Mouse (Mus musculus) frontal cortex, postnatal 36 days (tissue): ENCODE data around the gene Tmem106c.
A peak's percentile ranks its signal among the peaks of the same experiment; 100 is the strongest.

Source experiments
- DNase-seq, 2 experiments: peaks; one replicate each; pipeline ENCODE4 v3.0.0; 2022; ENCODE audit warnings: low spot score in 2 of 2

The Tmem106c gene

GRCm38 (mm10) chr15:97963989-97964835, at the start of gene Tmem106c:
TSS of gene Tmem106c (plus strand) at chr15:97964200.
- DNase-seq: peak; percentile 90 to 91

GRCm38 (mm10) chr15:97914331-97914747, 49.7 kb upstream of the Tmem106c start:
- no peak for DNase-seq

DNA sequence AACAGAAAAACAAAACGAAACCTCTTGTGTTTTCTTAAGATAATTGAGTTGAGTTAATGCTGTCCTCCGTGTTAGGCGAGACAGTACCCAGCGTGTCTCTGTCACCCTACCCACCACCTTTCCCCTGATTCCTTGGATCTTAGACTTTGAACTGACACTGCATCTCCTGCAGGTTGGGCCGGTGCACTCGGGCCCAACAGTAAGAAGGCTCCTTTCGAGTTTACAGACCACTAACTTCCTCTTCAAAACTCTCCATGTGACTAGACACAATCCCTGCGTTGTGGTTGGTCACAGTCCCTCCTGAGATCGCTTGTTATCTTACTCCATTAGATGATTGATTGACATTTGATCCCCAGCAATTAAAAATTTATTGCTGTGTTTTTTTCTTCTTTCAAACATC, 46.0 kb upstream of the Tmem106c start:
- no peak for DNase-seq

DNA sequence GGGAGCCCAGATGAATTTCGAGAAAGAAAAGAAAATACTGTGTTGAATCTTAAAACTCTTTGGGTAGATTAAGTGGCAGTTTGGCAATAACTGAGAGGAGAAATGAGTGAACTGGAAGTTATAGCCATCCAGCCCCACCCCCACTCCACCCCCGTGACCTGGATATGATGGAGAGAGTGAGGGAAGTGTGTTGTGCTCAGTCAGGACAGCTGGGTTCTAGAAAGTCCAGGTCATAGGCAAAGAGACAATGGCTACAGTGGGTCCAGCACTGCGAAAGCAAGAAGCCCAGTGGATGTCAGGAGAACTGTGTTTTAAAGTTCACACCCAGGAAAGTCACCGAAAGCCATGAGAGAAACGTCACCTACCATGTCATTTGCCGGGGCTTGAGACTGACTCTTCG, 44.8 kb upstream of the Tmem106c start:
- DNase-seq: no peak

- no peak for DNase-seq
Measured at GRCm38 (mm10) chr15:97920306-97920705, 43.7 kb upstream of the Tmem106c start.

GRCm38 (mm10) chr15:97921796-97922195, 42.2 kb upstream of the Tmem106c start:
- DNase-seq: no peak

- DNase-seq: no peak
Measured at GRCm38 (mm10) chr15:97922421-97922820, 41.6 kb upstream of the Tmem106c start.

GRCm38 (mm10) chr15:97927018-97927417, 37.0 kb upstream of the Tmem106c start:
- DNase-seq: no peak

DNA sequence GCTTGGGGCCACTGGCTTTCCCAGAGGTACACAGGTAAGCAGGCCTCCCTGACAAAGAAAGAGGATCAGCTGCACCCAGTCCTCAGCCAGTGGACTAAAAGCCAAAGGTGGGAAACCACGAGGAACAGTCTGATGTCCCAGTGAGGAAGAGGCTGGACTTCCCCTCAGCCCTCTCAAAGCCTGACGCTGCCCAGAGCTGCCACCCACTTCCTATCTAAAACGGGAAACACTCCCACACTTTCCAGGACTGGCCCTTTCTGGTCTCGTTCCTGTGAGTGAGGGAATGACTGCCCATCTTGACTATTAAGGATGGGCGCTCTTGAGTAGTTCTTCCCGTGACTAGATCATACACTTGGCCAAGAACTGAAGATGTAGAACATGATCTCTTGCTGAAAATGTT, 36.2 kb upstream of the Tmem106c start:
- DNase-seq: no peak

DNA sequence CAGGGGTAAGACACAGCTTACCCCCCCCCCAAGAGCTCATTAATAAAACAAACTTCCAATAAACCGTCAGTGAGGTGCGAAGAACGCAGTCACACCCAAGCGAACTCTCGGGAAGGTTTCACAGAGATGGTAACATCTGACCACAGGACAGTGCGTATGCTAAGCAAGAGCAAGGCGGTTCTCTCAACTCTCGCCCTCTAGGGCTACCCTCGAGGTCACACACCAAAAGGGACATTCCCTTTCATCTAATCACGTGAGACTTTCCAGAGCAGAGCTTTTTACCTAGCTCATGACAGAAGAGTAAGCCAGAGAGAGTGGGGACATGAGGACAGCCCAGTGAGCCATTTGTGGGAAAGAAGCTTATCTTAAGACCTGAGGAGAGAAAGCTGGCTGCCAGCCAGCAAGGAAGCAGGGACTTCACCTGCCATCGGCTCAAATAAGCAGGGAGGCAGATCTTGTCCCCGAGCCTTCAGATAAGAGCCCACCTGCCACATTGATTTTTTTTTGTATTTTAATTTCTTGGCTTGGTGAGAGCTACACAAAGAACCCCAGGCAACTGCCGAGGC, 34.7 kb upstream of the Tmem106c start:
- DNase-seq: no peak

DNA sequence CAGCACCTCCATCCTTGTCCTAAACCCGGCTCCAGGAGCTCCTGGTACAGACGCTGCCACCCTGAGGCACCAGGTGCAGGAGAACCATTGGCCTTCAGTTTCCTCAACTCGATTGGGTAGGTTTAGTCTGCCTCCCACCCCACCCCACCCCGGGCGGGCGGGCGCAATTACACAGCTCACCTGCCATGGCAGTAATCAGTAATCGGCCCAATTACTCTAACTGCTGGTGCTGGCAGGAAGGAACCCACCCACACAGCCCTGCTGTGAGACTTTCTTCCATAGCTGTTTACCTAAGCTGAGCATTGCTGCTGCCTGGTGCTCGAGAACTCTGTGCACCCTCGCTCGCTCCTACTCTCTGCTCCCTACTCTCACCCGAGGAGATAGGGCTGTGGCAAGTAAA, 31.6 kb upstream of the Tmem106c start:
- no peak for DNase-seq

DNA sequence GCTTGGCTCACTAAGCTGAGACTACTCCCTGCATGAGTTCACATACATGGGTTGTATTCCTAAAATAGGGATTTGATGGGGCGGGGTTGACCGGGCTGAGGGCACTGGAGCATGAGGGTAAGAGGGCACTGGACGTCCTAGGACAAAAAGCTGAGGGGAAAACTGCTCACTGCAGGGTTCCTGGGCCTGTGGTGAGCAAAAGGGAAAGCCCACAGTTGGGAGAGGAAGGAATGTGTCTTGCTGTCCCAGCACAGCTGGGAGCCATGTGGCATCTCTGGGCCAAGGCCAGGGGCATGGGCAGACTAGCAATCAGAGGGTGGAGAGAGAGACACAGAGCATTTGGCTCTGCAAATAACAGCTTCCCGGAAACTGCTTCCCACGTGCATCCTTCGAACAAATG, 25.4 kb upstream of the Tmem106c start:
- DNase-seq: no peak

DNA sequence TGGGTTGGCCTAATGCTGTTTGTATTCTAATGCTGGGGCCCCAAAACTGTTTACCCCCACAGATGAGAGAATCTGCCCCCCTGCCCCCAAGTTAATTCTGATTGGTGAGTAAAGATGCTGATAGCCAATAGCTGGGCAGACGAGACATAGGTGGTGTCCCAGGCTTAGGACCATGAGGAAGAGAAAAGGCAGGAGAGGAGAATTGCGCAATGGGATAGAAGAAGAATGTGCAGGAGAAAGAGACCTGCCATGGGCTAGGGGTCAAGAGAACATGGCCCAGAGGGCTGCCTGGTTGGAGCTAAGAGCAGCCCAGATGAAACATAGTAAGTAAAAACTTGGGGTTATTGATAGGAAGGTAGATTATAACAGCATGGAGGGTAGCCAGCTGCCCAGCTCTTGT, 23.9 kb upstream of the Tmem106c start:
- no peak for DNase-seq

DNA sequence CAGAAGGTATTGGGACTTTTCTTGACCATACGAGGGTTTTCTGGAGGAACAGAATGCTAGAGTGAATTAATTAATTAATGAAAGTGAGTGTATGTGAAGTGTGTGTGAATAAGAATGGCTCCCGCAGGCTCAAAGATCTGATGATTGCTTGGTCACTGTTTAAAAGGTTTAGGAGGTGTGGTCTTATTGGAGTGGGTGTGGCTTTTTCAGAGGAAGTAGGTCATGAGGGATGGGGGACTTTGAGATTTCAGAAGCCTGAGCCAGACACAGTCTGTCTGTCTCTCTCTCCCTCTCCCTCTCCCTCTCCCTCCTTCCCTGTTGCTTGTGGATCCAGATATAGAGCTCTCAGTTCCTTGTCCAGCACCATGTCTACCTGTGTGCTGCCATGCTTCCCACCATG, 22.7 kb upstream of the Tmem106c start:
- no peak for DNase-seq

DNA sequence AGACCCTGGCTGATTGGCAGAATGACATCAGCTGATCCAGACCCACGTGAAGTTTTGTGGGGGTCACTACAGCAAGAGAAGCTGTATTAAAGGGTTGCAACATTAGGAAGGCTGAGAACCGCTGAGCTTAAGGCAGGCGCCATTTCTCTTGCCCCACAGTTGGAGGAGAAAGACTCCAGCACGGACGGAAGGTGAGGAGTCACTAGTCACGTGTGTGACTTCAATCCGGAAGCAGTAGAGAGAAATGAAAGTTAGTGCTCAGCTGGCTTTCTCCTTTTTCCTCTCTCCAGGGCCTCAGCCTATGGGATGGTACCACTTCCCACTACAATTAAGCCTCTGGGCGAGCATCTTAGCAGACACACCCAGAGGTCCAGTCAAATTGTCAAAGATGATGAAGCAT, 21.5 kb upstream of the Tmem106c start:
- no peak for DNase-seq

GRCm38 (mm10) chr15:97943356-97943755, 20.6 kb upstream of the Tmem106c start:
- no peak for DNase-seq

DNA sequence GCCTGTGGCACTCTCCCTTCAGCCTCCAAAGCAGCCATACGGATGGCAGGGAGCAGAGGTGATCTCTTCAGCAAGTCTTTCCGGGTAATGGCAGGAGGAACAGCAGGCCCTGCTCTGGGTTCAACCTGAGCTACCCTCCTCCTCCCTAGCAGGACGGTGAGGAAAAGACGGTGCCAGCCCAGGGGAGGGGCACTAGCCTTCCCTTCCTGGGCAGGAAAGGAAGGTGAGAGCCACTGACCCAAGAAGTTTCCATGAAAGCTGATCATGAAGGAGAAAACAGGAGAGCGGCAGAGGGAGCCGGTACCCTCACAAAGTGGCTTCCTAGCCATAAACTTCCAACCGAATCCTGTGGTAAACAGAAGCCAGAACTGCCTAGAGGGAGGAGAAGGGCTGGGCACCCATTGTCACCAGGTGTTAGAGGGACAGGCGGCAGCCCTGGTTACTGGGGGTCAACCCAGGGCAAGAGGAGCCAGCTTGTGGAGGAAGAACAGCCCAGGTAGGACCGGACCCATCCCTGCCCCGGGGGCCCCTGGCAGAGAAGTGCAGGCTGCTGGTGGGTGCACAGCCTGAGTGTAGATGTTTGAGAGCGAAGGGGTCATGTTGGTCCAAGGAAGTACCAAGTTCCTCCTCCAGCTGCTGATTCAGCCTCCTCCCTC, 19.0 kb upstream of the Tmem106c start:
- no peak for DNase-seq

GRCm38 (mm10) chr15:97945656-97946315, 18.2 kb upstream of the Tmem106c start:
- DNase-seq: no peak

- DNase-seq: no peak
Measured at GRCm38 (mm10) chr15:97948720-97949119, 15.3 kb upstream of the Tmem106c start.

- no peak for DNase-seq
Measured at GRCm38 (mm10) chr15:97949706-97950105, 14.3 kb upstream of the Tmem106c start.

- DNase-seq: peak in 1 of 2 experiments; percentile 48
Measured at GRCm38 (mm10) chr15:97950240-97950639, 13.8 kb upstream of the Tmem106c start.

- DNase-seq: peak; percentile 59 to 68
Measured at GRCm38 (mm10) chr15:97952137-97952888, 11.7 kb upstream of the Tmem106c start.
